Mouse (Mus musculus): ENCODE results near the gene Btbd11.
A peak's percentile ranks its signal among the peaks of the same experiment; 100 is the strongest.

The Btbd11 gene

DNA sequence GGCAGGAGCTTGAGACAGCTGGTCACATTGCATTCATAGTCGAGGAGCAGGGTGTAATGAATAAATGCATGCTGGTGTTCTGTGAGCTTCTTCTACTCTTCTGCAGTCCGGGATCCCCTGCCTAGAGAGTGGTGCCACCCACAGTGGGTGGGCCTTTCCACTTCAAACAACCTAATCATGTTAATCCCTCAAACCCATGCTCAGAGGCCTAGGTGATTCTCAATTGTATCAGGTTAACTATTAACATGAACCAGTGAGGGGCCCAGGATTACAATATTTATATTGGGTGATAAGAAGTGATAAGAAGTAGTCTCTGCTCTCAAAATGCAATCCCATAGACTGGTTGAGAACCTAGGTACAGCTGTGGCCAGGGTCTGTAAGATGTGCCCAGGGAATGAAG is 39.1 kb downstream of the Btbd11 start:
- DNase-seq, result no peak

DNA sequence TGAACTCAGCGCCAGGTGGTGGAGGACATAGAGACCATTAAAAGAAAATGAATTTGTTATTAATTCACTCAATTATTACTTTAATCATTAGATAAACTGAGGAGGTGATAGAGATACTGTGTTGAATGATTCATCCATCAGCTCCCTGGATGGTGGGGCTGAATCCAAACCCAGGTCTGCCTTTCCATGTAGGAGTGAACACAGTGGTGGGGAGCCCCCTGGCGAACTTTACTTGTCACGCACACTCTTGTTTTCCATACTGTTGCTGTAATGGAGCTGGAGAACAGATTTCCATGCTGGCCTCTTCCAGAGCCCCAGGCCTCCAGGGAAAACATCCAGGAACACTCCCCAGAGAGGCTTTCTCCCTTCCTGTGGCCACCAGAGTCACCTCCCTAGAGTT is 50.6 kb downstream of the Btbd11 start:
- DNase-seq, result no peak

DNA sequence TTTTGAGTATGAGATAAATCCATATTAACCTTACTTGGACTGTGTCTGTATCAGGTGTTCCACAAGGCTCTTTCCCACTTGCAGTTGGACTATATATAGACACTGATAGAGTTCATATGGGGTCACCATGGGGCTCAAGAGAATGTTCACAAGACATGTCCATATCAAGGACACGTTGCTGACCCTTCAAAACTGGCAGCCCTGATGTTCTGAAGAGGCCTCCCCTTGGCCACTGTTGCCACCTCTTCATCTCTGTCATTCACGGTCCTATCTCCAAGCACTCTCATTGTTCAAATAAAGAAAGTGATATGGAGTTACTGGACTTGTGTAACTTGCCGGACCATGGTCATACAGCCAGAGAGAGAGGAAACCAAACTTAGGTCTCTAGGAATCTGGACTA is 56.8 kb downstream of the Btbd11 start:
- DNase-seq, result no peak

DNA sequence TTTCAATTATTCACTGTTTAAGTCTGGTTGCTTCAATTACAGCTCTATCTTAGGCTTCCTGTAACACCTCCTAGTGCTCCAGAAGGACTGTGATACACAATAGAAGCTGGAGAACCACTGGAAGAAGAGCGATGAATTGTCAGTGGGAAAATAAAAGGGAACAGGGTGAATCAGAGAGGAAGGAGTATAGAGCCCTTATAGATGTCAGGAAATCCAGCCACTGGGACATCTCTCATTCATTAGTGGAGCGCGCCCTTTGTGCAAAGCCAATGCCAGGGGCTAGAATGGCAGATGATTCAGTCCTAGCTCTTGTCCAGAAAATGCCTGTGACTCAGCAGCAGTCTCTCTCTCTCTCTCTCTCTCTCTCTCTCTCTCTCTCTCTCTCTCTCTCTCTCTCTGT is 59.3 kb downstream of the Btbd11 start:
- DNase-seq, result no peak

DNA sequence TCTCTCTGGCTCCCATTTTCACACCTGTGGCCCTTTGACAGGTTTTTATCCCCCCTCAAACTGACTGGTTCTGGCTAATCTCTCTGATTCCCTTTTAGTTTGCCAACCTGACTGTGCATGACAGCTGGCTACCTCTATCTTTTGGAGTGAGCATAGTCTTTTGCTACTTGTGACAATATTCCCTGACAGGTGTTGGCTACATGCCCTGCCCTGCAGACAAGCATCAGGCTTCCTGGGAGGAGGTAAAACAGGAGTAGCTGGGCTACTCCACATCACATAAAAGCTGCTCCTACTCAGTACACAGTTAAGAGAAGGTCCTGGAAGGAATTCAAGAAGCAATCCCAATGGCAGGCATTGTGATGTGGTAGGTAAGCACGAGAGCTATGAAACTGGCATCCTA is 60.1 kb downstream of the Btbd11 start:
- DNase-seq, result no peak

DNA sequence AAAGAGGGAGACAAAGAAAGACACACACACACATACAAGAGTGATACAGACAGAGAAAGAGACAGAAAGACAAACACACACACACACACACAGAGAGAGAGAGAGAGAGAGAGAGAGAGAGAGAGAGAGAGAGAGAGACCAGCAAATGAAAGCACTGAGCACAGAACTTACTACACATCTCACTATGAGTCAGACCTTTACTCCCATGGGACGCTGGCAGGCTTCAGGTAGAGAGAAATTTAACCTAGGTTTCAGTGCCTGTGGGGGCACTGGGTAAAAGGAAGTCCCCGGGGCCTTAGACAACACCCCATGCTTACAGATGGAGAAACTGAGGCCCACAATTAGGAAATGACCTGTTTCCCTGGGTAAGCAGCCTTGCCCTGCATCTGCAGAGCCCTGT is 61.3 kb downstream of the Btbd11 start:
- DNase-seq, result no peak

DNA sequence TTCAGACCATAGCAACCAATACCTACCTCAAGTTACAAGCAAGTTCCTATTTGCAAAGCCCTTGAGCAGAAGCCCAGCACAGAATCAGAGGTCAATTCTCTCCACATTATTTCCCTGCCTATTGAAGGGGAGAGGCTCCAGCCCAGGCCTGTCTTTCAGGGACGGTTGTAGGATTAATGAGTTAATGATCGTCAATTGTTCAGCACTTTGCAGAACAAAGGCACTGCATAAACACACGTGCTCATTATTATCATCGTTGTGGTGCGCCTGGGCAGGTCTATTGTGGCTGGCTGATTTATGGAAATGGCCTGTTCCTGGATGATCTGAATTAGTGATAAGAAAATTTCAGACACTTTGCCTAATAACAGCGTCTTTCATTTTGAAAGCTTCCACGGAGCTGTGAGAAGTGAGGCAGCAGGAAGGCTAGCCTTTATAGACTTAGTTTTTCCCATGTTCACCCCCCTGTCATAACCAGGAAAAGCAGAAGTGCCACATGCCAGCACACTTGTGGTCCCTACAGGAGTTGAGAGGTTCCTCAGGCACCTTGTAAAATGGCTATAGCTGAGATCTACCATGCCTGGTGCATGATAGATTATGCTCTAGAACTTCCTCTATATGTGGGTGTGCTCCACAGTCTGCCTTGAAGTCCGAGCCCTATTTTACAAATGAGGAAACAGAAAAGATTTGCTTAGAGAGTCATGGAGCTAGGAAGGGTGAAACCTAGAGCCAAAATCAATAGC is 65.2 kb downstream of the Btbd11 start:
- DNase-seq, result no peak

DNA sequence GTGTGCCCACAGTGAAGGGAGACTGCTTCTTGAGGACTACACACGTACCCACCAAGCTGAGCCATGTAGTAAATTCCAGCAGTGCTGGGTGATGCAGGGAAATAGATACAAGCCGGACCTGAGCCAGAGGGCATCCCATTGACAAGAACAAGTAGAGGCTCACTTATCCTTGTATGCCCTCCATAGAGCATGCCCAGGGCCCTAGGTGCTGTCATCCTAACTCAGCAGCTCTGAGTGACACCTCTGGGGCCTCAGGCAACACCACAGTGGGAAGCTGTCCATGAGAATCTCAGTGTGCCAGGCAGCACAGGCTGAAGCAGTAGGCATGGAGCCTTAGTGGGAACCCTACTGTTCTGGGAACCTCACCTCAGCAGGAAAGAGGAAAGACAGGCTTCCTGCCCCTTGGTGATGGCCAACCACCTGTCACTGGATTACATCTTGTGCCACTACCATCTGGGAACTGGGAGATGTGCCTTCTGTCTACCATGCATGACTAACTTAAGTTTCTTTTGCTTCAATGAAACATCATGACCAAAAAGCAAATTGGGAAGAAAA is 66.7 kb downstream of the Btbd11 start:
- no peak for DNase-seq

DNA sequence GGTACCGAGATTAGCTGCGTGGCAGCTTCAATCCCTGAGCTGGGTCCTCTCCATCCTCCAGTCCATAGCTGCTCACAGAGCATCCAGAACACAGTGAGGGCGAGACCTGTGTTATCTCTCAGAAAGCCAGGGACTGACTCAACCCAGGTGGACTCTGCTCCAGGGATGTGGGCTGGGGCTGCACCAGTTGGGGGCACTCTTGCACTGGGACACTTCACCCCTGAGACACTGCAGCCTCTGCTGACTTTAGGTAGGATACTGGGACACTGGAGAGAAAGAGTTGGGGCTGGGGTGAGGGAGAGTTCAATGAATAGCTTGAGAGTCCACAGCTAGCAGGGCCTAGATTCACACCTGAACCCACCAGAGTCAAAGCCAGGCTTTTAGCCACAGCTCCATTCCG is 69.4 kb downstream of the Btbd11 start:
- DNase-seq, result no peak

DNA sequence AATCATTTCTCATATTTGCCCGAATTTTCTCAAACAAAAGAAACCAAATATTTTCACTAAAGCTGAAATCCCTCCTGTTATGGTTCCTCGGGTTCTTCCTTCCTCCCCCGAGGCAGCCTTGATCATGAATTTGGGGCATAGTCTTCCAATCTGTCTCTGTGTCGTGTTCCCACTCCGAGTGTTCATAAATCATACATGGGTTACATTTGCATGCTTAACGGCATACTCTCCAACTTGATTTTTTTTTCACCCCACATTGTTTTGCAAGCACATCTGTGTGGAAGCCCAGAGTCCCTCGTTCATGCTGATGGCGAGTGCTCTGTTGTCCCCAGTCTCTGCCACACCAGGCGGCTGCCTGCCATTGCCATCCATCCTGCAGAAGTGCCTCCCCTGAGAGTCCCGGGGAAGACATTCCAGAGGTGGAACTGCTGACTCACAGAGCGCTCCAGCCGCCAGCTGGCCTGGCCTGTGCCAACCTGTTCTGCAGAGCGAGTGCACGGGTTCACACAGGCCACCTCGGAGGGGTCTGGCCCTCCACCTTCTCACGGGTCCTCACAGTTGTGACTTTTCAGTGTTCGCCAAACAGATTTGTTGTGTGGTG is 72.2 kb downstream of the Btbd11 start:
- peak; percentile 13 to 38 for DNase-seq

DNA sequence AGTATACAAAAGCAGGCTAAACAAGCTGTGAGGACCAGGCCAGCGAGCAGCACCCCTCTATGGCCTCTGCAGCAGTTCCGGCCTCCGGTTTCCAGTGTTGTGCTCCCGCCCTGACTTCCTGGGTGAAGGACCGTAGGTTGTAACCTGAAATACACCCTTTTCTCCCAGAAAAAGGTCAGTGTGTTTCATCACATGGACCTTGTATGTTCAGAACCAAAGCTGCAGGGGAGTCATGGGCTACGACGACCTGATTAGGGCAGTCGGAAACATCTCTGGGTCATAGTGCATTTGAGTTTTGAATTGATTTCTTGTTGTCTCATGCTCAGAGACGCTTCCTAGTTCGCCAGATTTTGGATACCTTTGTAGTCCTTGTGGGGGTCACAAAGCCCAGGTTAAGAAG is 74.1 kb downstream of the Btbd11 start:
- DNase-seq, result no peak

DNA sequence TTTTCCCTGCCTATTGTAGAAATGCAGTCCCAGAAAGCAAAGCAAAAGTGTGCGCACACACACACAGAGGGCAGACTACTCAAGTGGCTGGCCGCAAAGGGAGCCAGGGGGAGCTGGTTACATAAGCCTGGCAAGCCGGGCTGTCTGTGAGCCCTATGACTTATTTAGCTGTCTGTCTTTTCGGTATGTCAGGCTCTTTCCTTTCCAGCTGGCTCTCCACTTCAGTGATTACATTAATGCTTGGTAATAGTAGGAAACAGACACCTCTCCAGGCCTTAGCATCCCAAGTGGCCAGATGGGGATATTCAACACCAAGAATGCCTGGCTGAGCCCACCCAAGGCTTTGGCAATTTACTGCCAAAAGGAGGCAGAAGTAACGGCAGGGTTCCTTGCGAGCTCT is 77.5 kb downstream of the Btbd11 start:
- peak in 1 of 2 experiments; percentile 35 for DNase-seq

DNA sequence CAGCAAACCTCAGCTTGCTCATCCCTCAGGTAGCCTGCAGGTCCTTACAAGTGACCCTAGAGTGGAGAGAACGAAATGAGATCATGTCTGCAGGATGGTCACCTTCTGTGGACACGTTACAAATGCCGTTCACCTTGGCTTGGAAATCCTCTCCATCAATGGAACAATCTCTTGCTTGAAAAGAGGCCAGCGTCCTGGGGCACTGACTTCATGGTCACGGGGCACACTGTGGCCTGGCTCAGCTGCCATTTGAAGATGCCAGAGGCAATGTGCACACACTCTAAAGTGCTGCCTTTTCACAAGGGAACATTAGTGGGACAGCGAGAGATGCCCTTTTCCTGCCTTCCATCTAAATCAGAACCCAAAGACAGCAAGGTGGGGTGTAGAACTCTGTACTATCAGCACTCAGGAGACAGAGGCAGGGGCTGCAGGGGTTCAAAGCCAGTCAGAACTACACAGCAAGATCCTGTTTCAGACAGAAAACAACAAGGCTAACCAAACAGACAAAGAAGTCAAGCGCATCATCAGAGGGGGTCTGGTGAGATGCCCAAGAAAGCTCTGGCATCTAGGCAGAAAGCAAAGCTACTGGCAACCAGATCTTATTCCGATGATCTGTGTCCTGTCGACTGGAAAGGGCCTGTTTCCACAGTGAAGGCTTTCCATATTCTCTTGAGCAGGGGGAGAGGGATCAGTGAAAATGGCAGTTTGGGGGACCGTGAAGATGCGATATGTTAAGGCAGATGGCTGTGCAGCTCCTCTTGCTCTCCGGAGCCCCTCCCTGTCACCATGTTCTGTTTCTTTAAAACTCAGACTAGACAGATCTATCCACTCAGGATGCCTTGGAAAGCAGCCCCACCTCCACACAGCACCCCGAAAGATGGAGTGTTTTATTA is 79.1 kb downstream of the Btbd11 start:
- no peak for DNase-seq

DNA sequence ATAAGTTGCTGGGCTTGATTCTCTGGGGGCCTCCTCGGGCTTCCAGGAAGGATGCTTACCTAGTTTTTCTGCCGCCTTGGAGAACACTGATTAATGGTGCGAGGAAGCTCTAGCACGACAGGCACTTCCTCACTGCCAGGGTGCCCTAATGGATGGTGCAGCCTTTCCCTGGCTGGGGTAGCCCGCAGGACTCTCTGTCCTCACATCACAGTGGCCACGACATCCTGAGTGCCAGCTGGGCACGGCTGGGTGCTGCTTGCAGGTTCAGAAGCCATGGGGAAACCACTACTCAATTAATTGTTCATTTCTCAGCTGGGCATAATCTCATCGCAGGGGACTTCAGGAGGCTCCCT is 79.8 kb downstream of the Btbd11 start:
- no peak for DNase-seq

DNA sequence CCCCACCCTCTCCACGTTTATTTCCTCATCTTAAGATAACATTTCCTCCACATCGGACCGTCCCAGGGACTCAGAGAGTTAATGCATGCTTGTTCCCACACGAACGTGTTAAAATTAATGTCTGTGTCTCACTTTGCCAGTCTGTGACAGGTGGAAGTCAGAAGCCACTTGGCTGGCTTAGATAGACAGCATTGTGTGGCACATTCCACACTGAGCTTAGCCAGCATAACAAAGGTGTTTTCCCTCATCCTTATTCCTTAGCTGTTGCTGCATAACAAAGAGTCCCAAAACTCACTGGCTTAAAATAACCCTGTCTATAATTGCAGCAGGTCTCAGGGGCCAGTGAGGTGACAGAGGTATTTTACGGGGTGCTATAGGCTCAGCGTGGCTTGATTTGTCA is 80.8 kb downstream of the Btbd11 start:
- no peak for DNase-seq

DNA sequence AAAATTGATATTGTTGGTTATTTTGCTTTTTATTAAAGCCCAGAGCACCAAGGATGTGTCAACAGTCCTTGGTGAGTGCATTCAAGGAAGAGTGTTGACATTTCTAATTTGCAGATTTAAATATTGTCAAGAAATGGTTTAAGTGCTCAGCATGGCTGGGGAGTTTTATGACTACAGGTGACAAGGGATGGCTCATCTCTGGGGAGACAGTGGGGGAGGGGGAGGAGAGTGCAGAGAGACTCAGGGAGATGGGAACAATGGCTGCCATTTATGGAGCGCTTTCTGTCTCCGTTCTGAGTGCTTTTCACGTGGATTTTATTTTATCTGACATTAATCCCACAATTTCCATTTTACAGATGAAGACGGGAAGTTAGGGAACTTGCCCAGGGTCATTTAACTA is 81.9 kb downstream of the Btbd11 start:
- no peak for DNase-seq

DNA sequence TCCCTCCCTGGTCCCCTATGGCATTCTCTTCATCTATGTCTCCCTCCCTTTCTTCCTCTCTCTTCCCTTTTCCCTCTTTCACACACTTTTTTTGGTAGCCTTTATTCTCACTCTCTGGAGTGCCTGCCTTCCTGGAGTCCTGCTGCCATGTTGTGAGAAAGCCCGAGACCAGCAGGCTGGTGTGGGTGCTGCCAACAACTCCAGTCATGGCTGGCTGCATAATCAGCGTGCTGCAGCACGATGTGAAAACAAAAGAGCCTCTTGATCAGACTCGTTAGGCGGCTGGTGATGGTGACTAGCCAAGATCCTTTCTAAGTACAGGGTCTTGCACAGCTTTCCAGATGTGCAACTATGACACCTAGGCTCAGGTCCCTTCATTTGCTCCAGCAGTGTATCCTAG is 82.7 kb downstream of the Btbd11 start:
- no peak for DNase-seq

DNA sequence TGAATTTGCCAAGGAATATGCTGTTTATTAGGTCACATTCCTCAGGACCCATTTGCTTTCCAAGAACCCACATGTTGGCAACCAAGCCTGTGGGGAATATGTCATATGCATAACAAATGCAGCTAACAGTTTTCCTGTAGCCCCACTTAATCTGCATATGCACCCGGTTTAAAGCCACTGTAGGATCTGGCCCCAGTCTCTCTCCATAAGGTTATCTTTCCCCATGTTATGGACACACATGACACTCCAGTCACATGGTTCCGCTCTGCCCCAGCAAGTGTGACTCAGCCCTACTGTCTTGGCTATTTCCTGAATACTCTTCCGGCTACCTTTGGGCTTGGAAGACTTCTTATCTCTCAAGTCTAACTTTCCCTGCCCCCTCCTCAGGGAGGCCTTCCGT is 86.7 kb downstream of the Btbd11 start:
- DNase-seq, result no peak

DNA sequence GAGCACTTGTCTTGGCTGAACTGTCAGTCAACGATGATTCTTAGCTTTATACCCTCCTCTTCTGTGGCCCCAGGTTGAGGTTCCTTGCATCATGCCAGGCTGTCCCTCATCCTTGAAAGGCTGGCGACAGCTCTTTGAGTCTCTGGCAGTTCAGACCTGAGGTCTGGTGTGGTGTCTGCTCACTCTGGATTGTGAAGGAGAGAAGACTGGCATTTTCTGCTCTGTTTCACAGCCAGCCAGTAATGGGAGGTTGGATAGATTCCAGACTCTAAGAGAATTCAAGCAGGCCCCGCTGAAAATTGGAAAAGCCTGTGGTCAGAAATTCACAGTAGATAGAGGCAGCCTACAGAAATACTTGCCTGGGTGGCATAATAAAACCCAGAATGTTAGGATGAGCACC is 87.3 kb downstream of the Btbd11 start:
- no peak for DNase-seq

DNA sequence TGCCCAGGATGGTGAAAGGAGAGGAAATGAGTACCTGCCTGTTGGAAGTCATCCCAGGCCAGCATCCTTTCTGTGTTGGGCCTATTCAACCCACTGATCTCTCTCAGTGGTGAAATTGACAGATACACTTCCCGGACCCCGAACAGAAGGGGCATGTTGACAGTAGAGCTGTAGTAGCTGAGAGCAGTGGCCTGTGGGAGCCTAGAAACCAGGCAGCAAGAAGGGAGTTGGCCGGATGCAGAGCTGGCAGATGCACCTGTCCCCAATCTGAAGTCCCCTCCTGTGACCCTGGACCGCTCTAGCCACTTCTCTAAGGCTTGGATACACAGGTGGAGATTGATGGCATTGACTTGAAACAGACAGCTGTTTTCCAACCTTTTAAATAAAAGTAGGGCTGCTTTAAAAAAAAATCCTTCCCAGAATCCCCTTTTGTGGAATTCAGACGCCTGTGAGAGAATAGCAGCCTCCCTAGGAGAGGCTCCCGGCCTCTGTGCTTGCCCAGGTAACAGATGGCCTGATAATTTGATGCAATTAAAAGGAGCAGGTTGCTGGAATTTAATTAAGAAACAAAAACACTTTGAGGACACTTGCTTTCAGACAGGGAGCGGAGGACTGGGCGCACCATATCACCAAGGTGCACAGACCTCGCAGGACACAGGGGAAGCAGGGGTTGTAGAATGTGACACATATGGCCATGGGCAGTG is 89.2 kb downstream of the Btbd11 start:
- no peak for DNase-seq

DNA sequence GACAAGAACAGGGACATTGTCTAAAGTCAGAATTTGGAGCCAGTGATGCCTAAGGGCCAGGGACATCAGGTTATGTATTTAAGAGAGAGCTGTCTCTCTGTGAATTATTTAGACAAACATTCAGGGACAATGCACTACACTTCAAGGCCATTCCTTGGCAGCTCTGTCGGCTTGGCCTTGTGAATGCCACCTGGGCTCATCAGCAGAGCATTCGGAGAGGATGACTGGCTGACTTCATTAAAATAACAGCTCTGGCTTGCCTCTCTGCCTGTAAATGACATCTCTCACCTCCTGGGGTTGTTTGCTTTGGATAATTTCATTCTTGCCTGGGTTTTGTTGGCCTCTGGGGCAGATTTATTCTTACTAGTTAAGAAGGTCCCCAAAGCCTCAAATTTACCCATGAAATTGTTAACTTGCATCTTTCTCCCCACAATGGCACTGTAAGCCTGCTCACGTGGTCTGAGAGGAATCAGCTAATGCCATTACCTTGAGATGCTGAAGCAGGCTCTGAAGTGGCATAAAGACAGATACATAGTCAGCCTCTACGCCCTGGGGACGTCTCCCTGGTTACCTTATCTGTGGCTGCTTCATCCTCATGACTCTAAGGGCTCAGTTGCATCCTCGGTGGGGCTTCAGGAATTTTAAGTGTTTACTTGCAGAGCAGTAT is 93.5 kb downstream of the Btbd11 start:
- no peak for DNase-seq

DNA sequence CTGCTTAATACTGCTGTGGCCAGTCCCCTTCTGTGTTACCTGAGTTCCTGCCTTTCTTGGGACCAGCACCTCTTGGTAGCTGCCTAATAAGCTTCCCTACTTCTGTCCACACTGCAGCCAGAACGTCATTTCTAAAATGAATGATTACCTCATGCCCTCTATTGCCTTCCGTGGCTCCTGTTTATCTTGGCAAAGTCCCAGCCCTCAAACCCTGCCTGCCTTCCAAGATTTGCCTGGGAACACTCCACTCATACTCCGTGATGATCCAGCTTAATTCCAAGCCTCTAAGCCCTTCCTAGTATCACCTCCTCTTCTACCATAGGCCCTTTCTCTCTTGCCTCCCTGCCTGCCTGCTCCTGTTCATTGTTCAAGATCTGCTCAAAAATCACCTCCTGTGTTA is 94.5 kb downstream of the Btbd11 start:
- DNase-seq, result peak in 1 of 2 experiments; percentile 9

DNA sequence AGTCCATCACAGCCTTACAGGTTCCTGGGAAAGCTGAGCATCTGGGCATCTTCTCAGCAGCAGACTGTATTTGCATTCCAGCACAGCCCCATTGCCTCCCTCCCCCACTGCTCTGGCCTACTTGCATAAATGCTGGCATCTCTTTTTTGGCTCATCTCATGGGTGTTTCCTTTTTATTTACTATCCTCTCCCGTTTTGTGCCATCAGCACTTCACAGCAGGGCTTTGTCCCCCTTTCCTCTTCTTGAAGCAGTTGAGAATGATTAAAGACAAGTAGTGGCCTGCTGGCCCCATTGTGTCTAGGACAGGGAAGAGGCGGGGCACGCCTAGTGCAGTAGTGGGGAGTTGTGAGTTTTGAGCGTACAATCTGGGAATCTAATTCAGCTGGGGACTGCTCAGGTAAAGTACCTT is 95.5 kb downstream of the Btbd11 start:
- no peak for DNase-seq
